Mouse (Mus musculus): ENCODE measurements around the gene Crabp2.

- TF ChIP-seq CTCF (IDR thresholded peaks at IDR 0.05; ENCODE audit: low read depth) (no peak), EP300 (IDR thresholded peaks at IDR 0.05; ENCODE audit: low read depth) (no peak)
Observed at GRCm38 (mm10) chr3:87958967-87959366, 10.5 kb downstream of the Crabp2 start.

All from liver, postnatal 0 days (tissue).